Mouse (Mus musculus) lung, adult 2 months (tissue): ENCODE results near the gene Gm13287.
A peak's percentile ranks its signal among the peaks of the same experiment; 100 is the strongest.
"Not testable (repeated sequence)": the region's sequence is repeated elsewhere in the genome, so short reads cannot be mapped to it uniquely, and the experiment has no call there.

Source experiments
- CTCF ChIP-seq: fragments of 200-500 bp; IDR thresholded peaks from 2 replicates; pipeline ENCODE4 v1.5.1; 2011; ENCODE audit warnings: mild to moderate bottlenecking, low read length, control low read depth; ENCODE audit not compliant: insufficient read depth
- POLR2A ChIP-seq: fragments of 200-500 bp; IDR thresholded peaks from 2 replicates; pipeline ENCODE4 v1.6.1; 2011; ENCODE audit warnings: low read depth, mild to moderate bottlenecking, control low read depth, low read length, borderline replicate concordance; ENCODE audit errors: extremely low read depth

DNA sequence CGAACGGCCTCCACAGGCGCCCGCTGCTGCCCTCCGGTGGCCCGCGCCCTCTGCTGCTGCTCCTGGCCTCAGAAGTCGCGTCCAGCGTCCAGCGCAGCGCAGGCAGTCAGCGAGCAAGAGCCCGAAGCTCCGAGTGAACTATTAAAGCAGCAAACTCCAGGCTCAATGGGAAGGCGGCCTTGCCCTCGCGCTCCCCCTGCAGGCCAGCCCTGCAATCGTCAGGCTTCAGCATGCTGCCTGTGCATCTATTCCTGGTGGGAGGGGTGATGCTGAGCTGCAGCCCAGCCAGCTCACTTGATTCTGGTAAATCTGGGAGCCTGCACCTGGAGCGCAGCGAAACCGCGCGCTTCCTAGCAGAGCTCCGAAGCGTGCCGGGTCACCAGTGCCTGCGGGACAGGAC, 14.7 kb upstream of the Gm13287 start, which contains the start of gene Gm13277:
- TF ChIP-seq CTCF, result peak; percentile 38
- not testable (repeated sequence) for TF ChIP-seq POLR2A
